Comparison of ENCODE assay signal across 12 mouse cellular contexts in genomic region chr3:37652537-37652936, GRCm38 (mm10). TPM values are rescaled to one million over a fixed set of nuclear protein-coding genes. Genes with fewer than 3 reads are reported as not detected.
DNase-seq lines count a peak whose midpoint lies in the region; ATAC-seq and TF ChIP-seq lines count a peak whose summit lies in the region.
"Had no signal": no experiment of that assay in that cellular context is flagged by ENCODE, and none has a peak within 500 bp of the region (broad histone marks: within the 10 kb centered on the region; RNA-seq: fewer than 3 reads in every experiment).

No protein-coding gene starts in this region.

- H3K4me3 ChIP-seq in intestine, embryonic 15.5 days (replicated peaks), result no peak overlapping the region
- H3K4me3 ChIP-seq in kidney, embryonic 15.5 days (replicated peaks), result peak overlapping the region; percentile 18
- no peak overlapping the region for H3K4me3 ChIP-seq in liver, embryonic 14.5 days (ENCODE audit: insufficient read depth in 1 of 2, low read depth in 2 of 2, low read length in 2 of 2)
- H3K4me3 ChIP-seq in hindbrain, embryonic 16.5 days (ENCODE audit: low read length), result no peak overlapping the region
- H3K4me3 ChIP-seq: megakaryocyte, embryonic 14.5 days had no signal

- H3K27me3 ChIP-seq in intestine, embryonic 15.5 days (replicated peaks), result no peaks in the 10 kb centered on the region
- no peaks in the 10 kb centered on the region; the same call in 1 of the 2 replicates for H3K27me3 ChIP-seq in kidney, embryonic 15.5 days
- peaks cover 12% of the 10 kb centered on the region for H3K27me3 ChIP-seq in liver, embryonic 14.5 days (ENCODE audit: control insufficient read depth, insufficient read depth, low read length)
- no peaks in the 10 kb centered on the region for H3K27me3 ChIP-seq in hindbrain, embryonic 16.5 days (replicated peaks; ENCODE audit: control insufficient read depth, insufficient read depth, low read length)

- no peak for TF ChIP-seq EP300 in liver, embryonic 14.5 days (IDR thresholded peaks at IDR 0.05; ENCODE audit: low read depth)

- TF ChIP-seq CTCF in liver, embryonic 14.5 days (IDR thresholded peaks at IDR 0.05; ENCODE audit: low read depth), result no peak

- peak; percentile 52 for ATAC-seq in intestine, embryonic 15.5 days
- ATAC-seq in kidney, embryonic 15.5 days (replicated peaks; ENCODE audit: low FRiP score), result peak; percentile 40
- ATAC-seq in liver, embryonic 14.5 days (ENCODE audit: insufficient read depth), result peak; percentile 22; the same call in 1 of the 2 replicates
- ATAC-seq in hindbrain, embryonic 16.5 days, result no peak
- ATAC-seq: activated CD4-positive, CD25-positive, alpha-beta regulatory T cell, adult 4 months; forebrain, embryonic 16.5 days had no signal

- no peak overlapping the region for H3K27ac ChIP-seq in intestine, embryonic 15.5 days
- peak overlapping the region; percentile 89 for H3K27ac ChIP-seq in kidney, embryonic 15.5 days
- no peak overlapping the region for H3K27ac ChIP-seq in liver, embryonic 14.5 days
- no peak overlapping the region for H3K27ac ChIP-seq in hindbrain, embryonic 16.5 days (ENCODE audit: low read depth, low read length)

- no peak for DNase-seq in liver, embryonic 14.5 days (ENCODE audit: low read depth in 3 of 3, low spot score in 3 of 3)
- DNase-seq in lung, postnatal 4 days, result peak; percentile 41 to 70
- DNase-seq in right cerebral cortex, adult 18-20 months, result no peak
- DNase-seq in spleen, postnatal 10 days (ENCODE audit: low spot score in 2 of 2), result no peak
- DNase-seq: cerebellum, adult 8-10 months; heart, postnatal 36 days had no signal

- peaks cover 11% of the 10 kb centered on the region; the same call in 1 of the 2 replicates for H3K4me1 ChIP-seq in intestine, embryonic 15.5 days (replicated peaks)
- peaks cover 57% of the 10 kb centered on the region for H3K4me1 ChIP-seq in kidney, embryonic 15.5 days
- H3K4me1 ChIP-seq in liver, embryonic 14.5 days (replicated peaks; ENCODE audit: control insufficient read depth in 2 of 2, insufficient read depth in 2 of 2, low read length in 1 of 2), result peaks cover 4 to 34% of the 10 kb centered on the region in 2 experiments
- peaks cover 3% of the 10 kb centered on the region for H3K4me1 ChIP-seq in hindbrain, embryonic 16.5 days (ENCODE audit: control insufficient read depth, insufficient read depth, low read depth, low read length)

- WGBS in intestine, embryonic 15.5 days, result 55% methylated on average over 9 of the region's 9 CpGs
- 65% methylated on average over 9 of the region's 9 CpGs for WGBS in kidney, embryonic 15.5 days
- WGBS in liver, embryonic 14.5 days (ENCODE audit: insufficient replicate concordance), result 70% methylated on average over 9 of the region's 9 CpGs
- 87% methylated on average over 9 of the region's 9 CpGs for WGBS in hindbrain, embryonic 16.5 days

- H3K9ac ChIP-seq in intestine, embryonic 15.5 days, result no peak overlapping the region
- no peak overlapping the region for H3K9ac ChIP-seq in kidney, embryonic 15.5 days
- no peak overlapping the region for H3K9ac ChIP-seq in liver, embryonic 14.5 days (replicated peaks)
- H3K9ac ChIP-seq in hindbrain, embryonic 16.5 days (ENCODE audit: low read depth, low read length), result no peak overlapping the region

- H3K36me3 ChIP-seq in intestine, embryonic 15.5 days, result no peaks in the 10 kb centered on the region
- H3K36me3 ChIP-seq in kidney, embryonic 15.5 days, result peaks cover 26% of the 10 kb centered on the region
- no peaks in the 10 kb centered on the region for H3K36me3 ChIP-seq in liver, embryonic 14.5 days (replicated peaks; ENCODE audit: control insufficient read depth, insufficient read depth, low read depth)
- no peaks in the 10 kb centered on the region for H3K36me3 ChIP-seq in hindbrain, embryonic 16.5 days (ENCODE audit: control insufficient read depth, insufficient read depth, low read length)

- no peaks in the 10 kb centered on the region for H3K9me3 ChIP-seq in intestine, embryonic 15.5 days
- no peaks in the 10 kb centered on the region for H3K9me3 ChIP-seq in kidney, embryonic 15.5 days (replicated peaks)
- no peaks in the 10 kb centered on the region for H3K9me3 ChIP-seq in liver, embryonic 14.5 days (ENCODE audit: control insufficient read depth, low read length)
- H3K9me3 ChIP-seq in hindbrain, embryonic 16.5 days (ENCODE audit: control insufficient read depth, low read length), result no peaks in the 10 kb centered on the region
- H3K9me3 ChIP-seq: megakaryocyte, embryonic 14.5 days had no signal

- H3K4me2 ChIP-seq in intestine, embryonic 15.5 days (replicated peaks), result peak overlapping the region; percentile 35
- peak overlapping the region; percentile 36 for H3K4me2 ChIP-seq in kidney, embryonic 15.5 days
- no peak overlapping the region; the same call in none of the 2 replicates for H3K4me2 ChIP-seq in liver, embryonic 14.5 days (ENCODE audit: low read depth)
- no peak overlapping the region for H3K4me2 ChIP-seq in hindbrain, embryonic 16.5 days (ENCODE audit: low read length)

RNA-seq across cellular contexts. Expression of gene Spry1, which starts 12.8 kb away (rescaled TPM):
- 13.4 and 14.2 TPM in 2 replicates for polyA plus RNA-seq in intestine, embryonic 15.5 days (2015; fragmentation: Nextera tagmentation; extraction: Ambion mirVana)
- polyA plus RNA-seq in kidney, embryonic 15.5 days (2015; fragmentation: Nextera tagmentation; extraction: Ambion mirVana), result 36.2 and 38.7 TPM in 2 replicates
- polyA plus RNA-seq in liver, embryonic 14.5 days (2012; rRNA removed), result 3.4 and 4.0 TPM in 2 replicates
- polyA plus RNA-seq in liver, embryonic 14.5 days (2014; fragmentation: Nextera tagmentation; extraction: Ambion mirVana), result 2.1 and 2.4 TPM in 2 replicates
- polyA plus RNA-seq in hindbrain, embryonic 16.5 days (2015; fragmentation: Nextera tagmentation; extraction: Ambion mirVana), result 6.4 and 6.9 TPM in 2 replicates

Comparison
In these comparisons a context has a peak if more than half of its experiments do, and no peak if none do; other contexts are left out.
1. H3K4me2 ChIP-seq: peak in intestine, embryonic 15.5 days (single experiment) and kidney, embryonic 15.5 days (single experiment); none in liver, embryonic 14.5 days (single experiment) and hindbrain, embryonic 16.5 days (single experiment).
2. DNase-seq: peak in lung, postnatal 4 days (2 of 2); none in liver, embryonic 14.5 days (0 of 3), right cerebral cortex, adult 18-20 months (single experiment) and spleen, postnatal 10 days (0 of 2).